Mouse (Mus musculus) brain, embryonic 18.5 days (tissue): ENCODE data around the gene Ppara.

Experiments used
- DNase-seq: peaks from one replicate; pipeline ENCODE4 v3.0.0-alpha.2; 2012; ENCODE audit warnings: low read depth, low spot score

The Ppara gene

GRCm38 (mm10) chr15:85734571-85735033 is at the start of gene Ppara:
Gene Ppara (plus strand): TSS chr15:85734983.
- DNase-seq = no peak

GRCm38 (mm10) chr15:85686641-85687395 is 48.0 kb upstream of the Ppara start:
- no peak for DNase-seq

- DNase-seq = no peak
Observed at GRCm38 (mm10) chr15:85687630-85688410, 47.0 kb upstream of the Ppara start.

- DNase-seq = no peak
Observed at GRCm38 (mm10) chr15:85688734-85689133, 46.0 kb upstream of the Ppara start.

GRCm38 (mm10) chr15:85689523-85689922 is 45.3 kb upstream of the Ppara start:
- DNase-seq = no peak

GRCm38 (mm10) chr15:85690058-85690457 is 44.7 kb upstream of the Ppara start:
- DNase-seq = no peak

- no peak for DNase-seq
Observed at GRCm38 (mm10) chr15:85690875-85691274, 43.9 kb upstream of the Ppara start.

GRCm38 (mm10) chr15:85693115-85693514 is 41.7 kb upstream of the Ppara start:
- no peak for DNase-seq

GRCm38 (mm10) chr15:85693819-85694218 is 41.0 kb upstream of the Ppara start:
- no peak for DNase-seq

GRCm38 (mm10) chr15:85694379-85694778 is 40.4 kb upstream of the Ppara start:
- DNase-seq = no peak

GRCm38 (mm10) chr15:85695304-85695703 is 39.5 kb upstream of the Ppara start:
- no peak for DNase-seq

GRCm38 (mm10) chr15:85698345-85699034 is 36.3 kb upstream of the Ppara start:
- no peak for DNase-seq

GRCm38 (mm10) chr15:85699452-85699851 is 35.3 kb upstream of the Ppara start:
- no peak for DNase-seq

- DNase-seq = no peak
Observed at GRCm38 (mm10) chr15:85699862-85700501, 34.8 kb upstream of the Ppara start.

GRCm38 (mm10) chr15:85700716-85701115 is 34.1 kb upstream of the Ppara start:
- DNase-seq = no peak

- no peak for DNase-seq
Observed at GRCm38 (mm10) chr15:85701128-85701930, 33.5 kb upstream of the Ppara start.

GRCm38 (mm10) chr15:85702411-85702951 is 32.3 kb upstream of the Ppara start:
- DNase-seq = no peak

GRCm38 (mm10) chr15:85703194-85703641 is 31.6 kb upstream of the Ppara start:
- no peak for DNase-seq

- DNase-seq = no peak
Observed at GRCm38 (mm10) chr15:85703858-85704257, 30.9 kb upstream of the Ppara start.

- no peak for DNase-seq
Observed at GRCm38 (mm10) chr15:85704341-85705012, 30.3 kb upstream of the Ppara start.
